ENCODE assay signal across 8 mouse cellular contexts in the genomic region with DNA sequence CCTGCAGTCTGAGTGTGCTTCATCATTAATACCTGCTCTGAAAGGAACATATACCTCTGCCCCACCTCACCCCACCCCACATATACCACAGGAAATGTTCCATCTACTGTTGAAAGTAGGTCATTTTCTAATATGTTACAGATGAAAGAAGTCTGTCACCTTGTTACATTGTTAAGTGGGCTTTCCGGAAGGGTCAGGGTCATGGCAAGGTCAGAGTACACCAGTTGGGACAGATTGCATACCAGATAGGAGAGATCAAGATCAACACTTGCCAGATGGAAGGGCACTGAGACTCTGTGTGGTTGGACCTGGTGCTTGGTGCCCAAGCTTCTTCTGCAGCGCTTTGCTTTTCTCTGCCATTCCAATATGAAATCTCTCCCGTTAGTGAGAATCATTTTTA.
"Had no signal": no experiment of that assay in that cellular context is flagged by ENCODE, and none has a peak within 500 bp of the region (broad histone marks: within the 10 kb centered on the region; RNA-seq: fewer than 3 reads in every experiment).

No protein-coding gene starts in this region.

- DNase-seq: liver, postnatal 0 days; lung, adult 2 months; lung, postnatal 14 days; lung, postnatal 36 days; right cerebral cortex, postnatal 14 days; thymus, adult 2 months; thymus, postnatal 25 days; thymus, postnatal 4 days had no signal
